16 mouse cellular contexts compared by ENCODE assay signal in the genomic region with DNA sequence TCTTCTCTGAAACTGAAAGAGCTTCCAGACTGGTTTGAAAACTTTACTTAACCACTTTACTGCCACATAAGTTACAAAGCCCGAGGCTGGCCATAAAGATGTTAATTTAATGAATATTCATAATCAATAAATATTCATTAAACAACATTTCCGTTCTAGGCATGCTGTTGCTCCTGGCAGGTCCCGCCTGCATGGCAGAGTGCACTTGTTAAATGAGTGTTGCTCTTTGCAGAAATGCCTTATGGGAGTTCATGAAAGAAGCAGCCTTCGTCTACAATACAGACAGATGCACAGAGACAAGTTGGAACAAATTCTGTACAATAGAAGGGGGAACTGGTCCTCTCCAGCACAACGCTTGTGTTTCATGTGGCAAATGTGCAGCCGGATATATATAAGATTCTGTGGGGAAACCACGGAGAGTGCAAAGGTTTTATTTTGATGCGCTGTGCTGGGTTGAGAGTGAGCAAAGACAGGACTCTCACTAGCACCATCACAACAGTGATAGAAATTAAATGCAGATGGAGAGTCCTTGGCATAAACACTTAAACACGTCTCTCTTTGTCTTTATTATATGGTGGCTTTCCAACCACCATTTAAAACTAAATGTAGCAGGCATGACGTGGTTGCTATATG.
A peak's percentile ranks its signal among the peaks of the same experiment; 100 is the strongest.
DNase-seq lines count a peak whose midpoint lies in the region; ATAC-seq lines count a peak whose summit lies in the region.
"Had no signal": no experiment of that assay in that cellular context is flagged by ENCODE, and none has a peak within 500 bp of the region (broad histone marks: within the 10 kb centered on the region; RNA-seq: fewer than 3 reads in every experiment).

No protein-coding gene starts in this region.

- no peak overlapping the region for H3K4me3 ChIP-seq in forebrain, embryonic 14.5 days (ENCODE audit: low read depth, low read length)
- no peak overlapping the region for H3K4me3 ChIP-seq in hindbrain, embryonic 15.5 days
- no peak overlapping the region for H3K4me3 ChIP-seq in neural tube, embryonic 15.5 days (replicated peaks)
- no peak overlapping the region for H3K4me3 ChIP-seq in liver, embryonic 12.5 days
- H3K4me3 ChIP-seq: heart, adult 2 months; limb, embryonic 13.5 days had no signal

- H3K9ac ChIP-seq in forebrain, embryonic 14.5 days (ENCODE audit: low read length): no peak overlapping the region
- no peak overlapping the region for H3K9ac ChIP-seq in hindbrain, embryonic 15.5 days
- no peak overlapping the region for H3K9ac ChIP-seq in neural tube, embryonic 15.5 days (replicated peaks)
- no peak overlapping the region for H3K9ac ChIP-seq in liver, embryonic 12.5 days
- H3K9ac ChIP-seq: limb, embryonic 13.5 days had no signal

- H3K4me2 ChIP-seq in forebrain, embryonic 14.5 days (ENCODE audit: low read length): no peak overlapping the region
- H3K4me2 ChIP-seq in hindbrain, embryonic 15.5 days: 0 out of 2 replicates have a peak overlapping the region, but pooled peaks have one; percentile 23
- peak overlapping the region; percentile 15; the same call in 1 of the 2 replicates for H3K4me2 ChIP-seq in neural tube, embryonic 15.5 days
- no peak overlapping the region for H3K4me2 ChIP-seq in liver, embryonic 12.5 days
- H3K4me2 ChIP-seq: limb, embryonic 13.5 days had no signal

- 0 out of 2 replicates have a peak, but pooled peaks cover 7% of the 10 kb centered on the region for H3K4me1 ChIP-seq in forebrain, embryonic 14.5 days (ENCODE audit: control insufficient read depth, insufficient read depth, low read length)
- H3K4me1 ChIP-seq in hindbrain, embryonic 15.5 days (replicated peaks): peaks cover 6% of the 10 kb centered on the region; the same call in 1 of the 2 replicates
- no peaks in the 10 kb centered on the region for H3K4me1 ChIP-seq in neural tube, embryonic 15.5 days
- no peaks in the 10 kb centered on the region for H3K4me1 ChIP-seq in liver, embryonic 12.5 days

- WGBS in forebrain, embryonic 14.5 days: 45% methylated on average over 10 of the region's 10 CpGs
- 39% methylated on average over 10 of the region's 10 CpGs for WGBS in hindbrain, embryonic 15.5 days
- WGBS in neural tube, embryonic 15.5 days: 35% methylated on average over 10 of the region's 10 CpGs
- 63% methylated on average over 10 of the region's 10 CpGs for WGBS in liver, embryonic 12.5 days (ENCODE audit: insufficient replicate concordance)

- peak; percentile 5 to 16 for DNase-seq in layer of hippocampus, postnatal 10 days (ENCODE audit: low spot score in 2 of 2)
- no peak for DNase-seq in layer of hippocampus, postnatal 25 days (ENCODE audit: extremely low spot score in 1 of 2, low spot score in 1 of 2)
- DNase-seq in forebrain, embryonic 14.5 days (ENCODE audit: low spot score): peak; percentile 84
- DNase-seq in thymus, postnatal 14 days: no peak
- DNase-seq: adrenal gland, postnatal 10 days; cerebellum, adult 9-11 months; gastrocnemius, postnatal 10 days; heart, adult 2 months; heart, postnatal 10 days; right cerebral cortex, postnatal 14 days had no signal

- H3K27ac ChIP-seq in forebrain, embryonic 14.5 days (ENCODE audit: low read depth, low read length): no peak overlapping the region
- no peak overlapping the region for H3K27ac ChIP-seq in hindbrain, embryonic 15.5 days (replicated peaks)
- 0 out of 2 replicates have a peak overlapping the region, but pooled peaks have one; percentile 37 for H3K27ac ChIP-seq in neural tube, embryonic 15.5 days (replicated peaks)
- H3K27ac ChIP-seq in liver, embryonic 12.5 days: no peak overlapping the region
- H3K27ac ChIP-seq: heart, adult 2 months; kidney, postnatal 0 days; limb, embryonic 13.5 days; macrophage had no signal

- ATAC-seq in forebrain, embryonic 14.5 days: peak; percentile 89
- ATAC-seq in hindbrain, embryonic 15.5 days (ENCODE audit: low FRiP score, low read depth): no peak
- no peak for ATAC-seq in neural tube, embryonic 15.5 days (ENCODE audit: low FRiP score)
- ATAC-seq in liver, embryonic 12.5 days: no peak

- no peaks in the 10 kb centered on the region for H3K9me3 ChIP-seq in forebrain, embryonic 14.5 days (replicated peaks; ENCODE audit: control insufficient read depth, low read length)
- no peaks in the 10 kb centered on the region for H3K9me3 ChIP-seq in hindbrain, embryonic 15.5 days
- H3K9me3 ChIP-seq in neural tube, embryonic 15.5 days (replicated peaks): no peaks in the 10 kb centered on the region
- H3K9me3 ChIP-seq in liver, embryonic 12.5 days (replicated peaks): no peaks in the 10 kb centered on the region
- H3K9me3 ChIP-seq: limb, embryonic 13.5 days had no signal

- no peaks in the 10 kb centered on the region for H3K27me3 ChIP-seq in forebrain, embryonic 14.5 days (replicated peaks; ENCODE audit: control insufficient read depth, insufficient read depth, low read length)
- no peaks in the 10 kb centered on the region for H3K27me3 ChIP-seq in hindbrain, embryonic 15.5 days
- no peaks in the 10 kb centered on the region for H3K27me3 ChIP-seq in neural tube, embryonic 15.5 days (replicated peaks)
- H3K27me3 ChIP-seq in liver, embryonic 12.5 days (replicated peaks): no peaks in the 10 kb centered on the region

- H3K36me3 ChIP-seq in forebrain, embryonic 14.5 days (ENCODE audit: control insufficient read depth, insufficient read depth, low read length): no peaks in the 10 kb centered on the region
- H3K36me3 ChIP-seq in hindbrain, embryonic 15.5 days: no peaks in the 10 kb centered on the region
- H3K36me3 ChIP-seq in neural tube, embryonic 15.5 days: no peaks in the 10 kb centered on the region
- H3K36me3 ChIP-seq in liver, embryonic 12.5 days: no peaks in the 10 kb centered on the region
- H3K36me3 ChIP-seq: limb, embryonic 13.5 days had no signal

Comparison
In these comparisons a context has a peak if more than half of its experiments do, and no peak if none do; other contexts are left out.
1. DNase-seq: peak in layer of hippocampus, postnatal 10 days (2 of 2) and forebrain, embryonic 14.5 days (single experiment); none in layer of hippocampus, postnatal 25 days (0 of 2) and thymus, postnatal 14 days (single experiment).
2. H3K4me2 ChIP-seq: peak in hindbrain, embryonic 15.5 days (single experiment) and neural tube, embryonic 15.5 days (single experiment); none in forebrain, embryonic 14.5 days (single experiment) and liver, embryonic 12.5 days (single experiment).